Mouse (Mus musculus) thymus, adult 2 months (tissue): Measurements from ENCODE around the gene Emilin2.

ENCODE experiments used
- CTCF ChIP-seq: fragments of 200-500 bp; IDR thresholded peaks from 2 replicates; pipeline ENCODE4 v1.5.1; 2012; ENCODE audit warnings: mild to moderate bottlenecking, control low read depth, low read length, moderate library complexity, borderline replicate concordance; ENCODE audit not compliant: control insufficient read depth, poor library complexity, insufficient read depth; ENCODE audit errors: extremely low read depth
- POLR2A ChIP-seq: fragments of 200-500 bp; IDR thresholded peaks from 2 replicates; pipeline ENCODE4 v1.6.1; 2012; ENCODE audit warnings: mild to moderate bottlenecking, low read length, control low read depth, moderate library complexity; ENCODE audit not compliant: control insufficient read depth, poor library complexity, insufficient read depth; ENCODE audit errors: extremely low read depth

DNA sequence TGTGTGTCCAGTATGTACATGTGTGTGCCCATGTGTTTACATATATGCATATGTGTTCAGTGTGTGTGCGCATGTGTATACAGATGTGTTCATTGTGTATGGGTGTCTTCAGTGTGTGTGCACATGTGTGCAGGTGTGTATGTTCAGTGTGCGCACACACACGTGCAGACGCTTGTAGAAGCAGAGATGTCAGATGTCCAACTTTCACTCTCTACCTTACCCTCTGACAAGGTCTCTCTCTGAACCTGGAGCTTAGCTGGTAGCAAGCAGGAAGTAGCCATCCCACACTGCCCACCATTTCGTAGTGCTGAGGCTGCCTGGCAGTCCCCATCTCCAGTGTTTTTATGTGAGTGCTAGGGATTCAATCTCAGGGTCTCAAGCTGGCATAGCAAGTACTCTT lies 3.5 kb downstream of the Emilin2 start:
- TF ChIP-seq CTCF (no peak), POLR2A (no peak)
